Mouse (Mus musculus) embryo, embryonic 9.5 days (tissue): ENCODE data around the gene Hspa12a.

Experiments used
- DNase-seq: peaks from one replicate; pipeline ENCODE4 v3.0.0-alpha.2; 2017; ENCODE audit errors: extremely low spot score

Gene Hspa12a

GRCm38 (mm10) chr19:58758871-58759270 lies 184.6 kb downstream of the Hspa12a start:
- DNase-seq = no peak

DNA sequence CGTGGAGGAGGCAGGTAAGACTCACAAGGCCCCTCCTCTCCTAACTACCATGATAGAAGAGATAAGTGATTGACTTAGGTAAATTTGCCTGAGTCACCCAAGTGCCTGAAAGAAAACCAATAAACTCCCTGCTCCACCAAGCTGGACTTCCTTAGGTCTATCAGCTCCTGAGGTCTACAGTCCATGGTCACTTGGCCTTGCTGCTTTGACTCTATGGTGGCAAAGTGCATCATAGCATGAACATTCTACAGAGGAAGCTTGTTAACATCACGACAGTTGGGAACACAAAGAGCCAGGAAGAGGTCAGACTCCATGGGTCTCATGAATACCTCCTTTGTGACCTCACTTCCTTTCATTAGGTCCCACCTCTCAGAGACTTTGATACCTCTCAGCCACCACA lies 191.9 kb downstream of the Hspa12a start:
- no peak for DNase-seq

DNA sequence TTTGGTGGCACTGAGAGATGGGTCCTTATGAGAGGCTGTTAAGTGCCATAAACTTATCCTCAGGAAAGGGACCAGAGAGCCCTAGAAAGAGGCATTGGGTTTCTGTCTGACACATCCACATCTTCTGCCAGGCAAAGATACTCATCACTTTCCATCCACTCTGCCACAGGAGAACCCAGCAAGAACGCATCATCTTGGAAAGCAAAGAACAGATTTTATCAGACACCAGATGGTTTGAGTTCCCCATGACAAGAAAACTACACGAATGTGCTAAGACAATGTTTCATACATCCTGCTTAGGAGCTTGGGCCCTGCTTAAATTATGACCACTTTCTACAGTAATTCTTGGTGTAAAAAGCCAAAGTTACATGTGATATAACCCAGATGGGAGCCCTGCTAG lies 192.6 kb downstream of the Hspa12a start:
- DNase-seq = no peak

DNA sequence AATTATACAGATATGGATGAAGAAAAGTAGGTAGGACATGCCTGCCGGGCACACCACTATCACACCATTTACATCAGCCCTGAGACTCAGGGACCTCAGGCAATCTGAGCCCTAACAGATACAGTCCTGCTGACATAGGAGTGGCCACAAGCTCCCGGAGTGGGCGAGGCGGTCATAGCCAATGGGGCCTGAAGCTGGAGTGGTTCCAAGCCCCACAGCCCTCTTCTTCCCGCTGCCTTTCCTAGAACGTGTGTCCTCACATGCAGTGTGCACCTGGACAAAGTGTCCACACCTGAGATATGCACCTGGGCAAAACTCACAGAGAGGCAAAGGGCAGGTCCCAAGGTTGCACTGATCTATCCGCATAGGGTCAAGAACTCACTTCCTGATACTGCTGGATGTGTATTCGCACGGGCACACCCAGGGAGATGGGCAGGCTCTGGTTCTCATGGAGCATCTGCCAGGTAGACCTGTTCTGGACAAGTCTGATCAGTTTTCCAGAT lies 195.9 kb downstream of the Hspa12a start:
- DNase-seq = no peak
